Mouse (Mus musculus) heart, postnatal 0 days (tissue): ENCODE measurements around the gene Prim2.

Experiments used
- CTCF ChIP-seq: IDR thresholded peaks from 2 replicates; pipeline ENCODE4 v1.5.1; 2016; ENCODE audit warnings: antibody characterized with exemption, control low read depth, low read depth
- EP300 ChIP-seq: IDR thresholded peaks from 2 replicates; pipeline ENCODE4 v1.6.1; 2016; ENCODE audit warnings: antibody characterized with exemption, low read depth

DNA sequence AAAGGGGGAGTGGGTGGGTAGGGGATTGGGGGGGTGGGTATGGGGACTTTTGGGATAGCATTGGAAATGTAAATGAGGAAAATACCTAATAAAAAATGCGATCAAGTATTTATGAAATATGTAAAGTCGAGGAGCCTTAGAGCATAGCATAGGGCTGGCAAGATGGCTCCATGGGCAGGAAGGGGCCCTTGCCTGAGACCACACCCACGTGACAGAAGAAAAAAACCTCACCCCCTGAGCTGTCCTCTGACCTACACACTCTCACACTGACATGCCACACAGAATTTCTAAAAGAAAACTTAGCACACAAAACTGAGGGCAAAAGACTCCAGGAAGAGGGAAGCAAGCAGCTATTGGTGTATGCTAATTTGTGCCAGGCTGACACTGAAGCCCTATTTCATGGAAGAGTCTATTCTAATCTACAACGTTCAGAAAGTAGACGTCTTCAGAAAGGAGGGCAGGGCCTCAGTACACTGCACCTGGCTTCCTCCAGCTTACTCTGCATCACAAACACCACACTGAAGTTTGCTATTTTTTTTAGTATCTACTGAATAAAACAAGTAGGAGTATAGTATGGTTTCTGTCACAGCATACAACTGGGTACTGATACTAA lies 65.4 kb downstream of the Prim2 start:
- TF ChIP-seq CTCF (no peak), EP300 (no peak)
